Mouse (Mus musculus) midbrain, embryonic 12.5 days (tissue): ENCODE data around the gene Npcd. TPM values are rescaled to one million over a fixed set of nuclear protein-coding genes. Genes with fewer than 3 reads are reported as not detected.

Source experiments
- ATAC-seq: fragments of 200-750 bp; cut with Nextera tagmentation; 2 replicates; pipeline ENCODE4 v1.8.0; 2017; ENCODE audit warnings: low read depth, moderate TSS enrichment, moderate library complexity; ENCODE audit not compliant: low FRiP score
- H3K27ac ChIP-seq: fragments of 300-500 bp; sonication (generic); replicated peaks from 2 replicates; pipeline ENCODE4 v1.5.1; 2016; ENCODE audit warnings: mild to moderate bottlenecking
- H3K27me3 ChIP-seq: fragments of 300-500 bp; sonication (generic); 2 replicates; pipeline ENCODE4 v1.6.1; 2016; ENCODE audit warnings: mild to moderate bottlenecking
- H3K36me3 ChIP-seq: fragments of 300-500 bp; sonication (generic); 2 replicates; pipeline ENCODE4 v1.6.1; 2016
- H3K4me1 ChIP-seq: fragments of 300-500 bp; sonication (generic); 2 replicates; pipeline ENCODE4 v1.6.1; 2016
- H3K4me2 ChIP-seq: fragments of 300-500 bp; sonication (generic); replicated peaks from 2 replicates; pipeline ENCODE4 v1.6.1; 2016; ENCODE audit warnings: mild to moderate bottlenecking, moderate library complexity
- H3K4me3 ChIP-seq: fragments of 300-500 bp; sonication (generic); 2 replicates; pipeline ENCODE4 v1.5.1; 2016; ENCODE audit warnings: mild to moderate bottlenecking
- H3K9ac ChIP-seq: fragments of 300-500 bp; sonication (generic); replicated peaks from 2 replicates; pipeline ENCODE4 v1.6.1; 2016; ENCODE audit warnings: mild to moderate bottlenecking, moderate library complexity
- H3K9me3 ChIP-seq: fragments of 300-500 bp; sonication (generic); 2 replicates; pipeline ENCODE4 v1.6.1; 2016; ENCODE audit warnings: mild to moderate bottlenecking
- WGBS: fragments of 180-500 bp; shearing (Covaris S2); methylation state at CpG from one replicate; pipeline ENCODE4 v1.1.7; 2016; 5-methylcytosine and 5-hydroxymethylcytosine counted together
- polyA plus RNA-seq: library from polyadenylated mRNA; unstranded; fragments of >200 nt; fragmentation: Nextera tagmentation; extraction: Ambion mirVana; gene quantifications from 2 replicates; pipeline ENCODE4 v1.2.1, GENCODE M21; 2016

The Npcd gene
- polyA plus RNA-seq, 1 experiment from 2014 or later, result 0.45 TPM

GRCm38 (mm10) chr15:79810997-79811396 lies 23.0 kb downstream of the Npcd start:
- no peak for ATAC-seq
- 70% methylated on average over 4 of the region's 4 CpGs for WGBS
- no peaks in the 10 kb centered on the region for H3K36me3 ChIP-seq
- no peaks in the 10 kb centered on the region for H3K9me3 ChIP-seq
- no peak overlapping the region for H3K27ac ChIP-seq
- H3K4me3 ChIP-seq, result no peak overlapping the region
- peaks cover 65% of the 10 kb centered on the region for H3K27me3 ChIP-seq
- no peak overlapping the region for H3K9ac ChIP-seq
- no peak overlapping the region for H3K4me2 ChIP-seq
- peaks cover 11% of the 10 kb centered on the region; the same call in 1 of the 2 replicates for H3K4me1 ChIP-seq

GRCm38 (mm10) chr15:79810061-79810460 lies 24.0 kb downstream of the Npcd start:
- ATAC-seq, result no peak
- no peaks in the 10 kb centered on the region for H3K36me3 ChIP-seq
- H3K4me1 ChIP-seq, result peaks cover 3% of the 10 kb centered on the region; the same call in 1 of the 2 replicates
- H3K4me3 ChIP-seq, result no peak overlapping the region
- H3K4me2 ChIP-seq, result no peak overlapping the region
- 57% methylated on average over 3 of the region's 3 CpGs for WGBS
- H3K9ac ChIP-seq, result no peak overlapping the region
- peaks cover 74% of the 10 kb centered on the region for H3K27me3 ChIP-seq
- no peaks in the 10 kb centered on the region for H3K9me3 ChIP-seq
- H3K27ac ChIP-seq, result no peak overlapping the region

- Histone ChIP-seq H3K36me3 (no peaks in the 10 kb centered on the region), H3K27ac (no peak overlapping the region), H3K4me2 (no peak overlapping the region), H3K9me3 (no peaks in the 10 kb centered on the region), H3K9ac (no peak overlapping the region), H3K4me1 (peaks cover 10% of the 10 kb centered on the region), H3K27me3 (peaks cover 79% of the 10 kb centered on the region), H3K4me3 (no peak overlapping the region)
- ATAC-seq, result no peak
- 59% methylated on average over 5 of the region's 5 CpGs for WGBS
Measured at GRCm38 (mm10) chr15:79808658-79809057, 25.4 kb downstream of the Npcd start.

GRCm38 (mm10) chr15:79808114-79808513 lies 25.9 kb downstream of the Npcd start:
- ATAC-seq, result no peak
- no peak overlapping the region for H3K4me2 ChIP-seq
- H3K36me3 ChIP-seq, result no peaks in the 10 kb centered on the region
- H3K27me3 ChIP-seq, result peaks cover 84% of the 10 kb centered on the region
- H3K4me1 ChIP-seq, result peaks cover 15% of the 10 kb centered on the region
- no peak overlapping the region for H3K27ac ChIP-seq
- no peak overlapping the region for H3K9ac ChIP-seq
- no peaks in the 10 kb centered on the region for H3K9me3 ChIP-seq
- WGBS, result 32% methylated on average over 5 of the region's 5 CpGs
- no peak overlapping the region for H3K4me3 ChIP-seq

GRCm38 (mm10) chr15:79807050-79807449 lies 27.0 kb downstream of the Npcd start:
- Histone ChIP-seq H3K4me3 (no peak overlapping the region), H3K36me3 (no peaks in the 10 kb centered on the region), H3K4me1 (peaks cover 15% of the 10 kb centered on the region), H3K27me3 (peaks cover 91% of the 10 kb centered on the region), H3K9me3 (no peaks in the 10 kb centered on the region), H3K9ac (no peak overlapping the region), H3K4me2 (no peak overlapping the region), H3K27ac (no peak overlapping the region)
- no peak for ATAC-seq
- WGBS, result 59% methylated on average over 1 of the region's 1 CpGs

GRCm38 (mm10) chr15:79805246-79805645 lies 28.8 kb downstream of the Npcd start:
- H3K27ac ChIP-seq, result peak overlapping the region; percentile 75; the same call in 1 of the 2 replicates
- peak overlapping the region; percentile 64 for H3K4me3 ChIP-seq
- H3K9ac ChIP-seq, result peak overlapping the region; percentile 72; the same call in 1 of the 2 replicates
- H3K9me3 ChIP-seq, result no peaks in the 10 kb centered on the region
- H3K36me3 ChIP-seq, result no peaks in the 10 kb centered on the region
- H3K27me3 ChIP-seq, result peaks cover 91% of the 10 kb centered on the region
- H3K4me2 ChIP-seq, result peak overlapping the region; percentile 73
- peaks cover 15% of the 10 kb centered on the region for H3K4me1 ChIP-seq
- ATAC-seq, result no peak
- 23% methylated on average over 8 of the region's 8 CpGs for whole genome bisulfite sequencing

GRCm38 (mm10) chr15:79804352-79805071 lies 29.5 kb downstream of the Npcd start, which contains the start of gene Nptxr:
Nptxr (minus strand) TSS chr15:79804766.
- H3K4me3 ChIP-seq, result peak within 1 kb of the TSS; percentile 64
- under 1% methylated on average over 56 of the region's 91 CpGs for WGBS
- H3K9me3 ChIP-seq, result no peaks in the 10 kb centered on the region
- ATAC-seq, result peak; percentile 83
- peaks cover 15% of the 10 kb centered on the region for H3K4me1 ChIP-seq
- H3K36me3 ChIP-seq, result no peaks in the 10 kb centered on the region
- peak within 1 kb of the TSS; percentile 72 for H3K9ac ChIP-seq
- peak within 1 kb of the TSS; percentile 75 for H3K27ac ChIP-seq
- H3K4me2 ChIP-seq, result peak within 1 kb of the TSS; percentile 73
- peaks cover 84% of the 10 kb centered on the region for H3K27me3 ChIP-seq

- 4% methylated on average over 81 of the region's 81 CpGs for WGBS
- H3K9me3 ChIP-seq, result no peaks in the 10 kb centered on the region
- H3K4me3 ChIP-seq, result peak overlapping the region; percentile 64
- peak overlapping the region; percentile 73 for H3K4me2 ChIP-seq
- H3K36me3 ChIP-seq, result no peaks in the 10 kb centered on the region
- peaks cover 15% of the 10 kb centered on the region for H3K4me1 ChIP-seq
- peaks cover 76% of the 10 kb centered on the region for H3K27me3 ChIP-seq
- peak overlapping the region; percentile 75 for H3K27ac ChIP-seq
- ATAC-seq, result peak; percentile 65
- peak overlapping the region; percentile 72 for H3K9ac ChIP-seq
Measured at GRCm38 (mm10) chr15:79803533-79804351, 30.3 kb downstream of the Npcd start.

- no peaks in the 10 kb centered on the region for H3K36me3 ChIP-seq
- H3K4me2 ChIP-seq, result no peak overlapping the region
- 67% methylated on average over 4 of the region's 4 CpGs for WGBS
- H3K4me1 ChIP-seq, result peaks cover 15% of the 10 kb centered on the region
- H3K9ac ChIP-seq, result no peak overlapping the region
- no peak for ATAC-seq
- no peaks in the 10 kb centered on the region for H3K9me3 ChIP-seq
- H3K4me3 ChIP-seq, result no peak overlapping the region
- H3K27ac ChIP-seq, result no peak overlapping the region
- H3K27me3 ChIP-seq, result peaks cover 68% of the 10 kb centered on the region
Measured at GRCm38 (mm10) chr15:79802304-79802703, 31.7 kb downstream of the Npcd start.

- Histone ChIP-seq H3K27me3 (peaks cover 61% of the 10 kb centered on the region), H3K9me3 (no peaks in the 10 kb centered on the region), H3K4me2 (no peak overlapping the region), H3K4me3 (no peak overlapping the region), H3K4me1 (peaks cover 15% of the 10 kb centered on the region), H3K27ac (no peak overlapping the region), H3K9ac (no peak overlapping the region), H3K36me3 (no peaks in the 10 kb centered on the region)
- 64% methylated on average over 2 of the region's 2 CpGs for WGBS
- no peak for ATAC-seq
Measured at GRCm38 (mm10) chr15:79801646-79802045, 32.4 kb downstream of the Npcd start.

- Histone ChIP-seq H3K4me2 (no peak overlapping the region), H3K9ac (0 out of 2 replicates have a peak overlapping the region, but pooled peaks have one; percentile 28), H3K4me3 (no peak overlapping the region), H3K27ac (no peak overlapping the region), H3K36me3 (no peaks in the 10 kb centered on the region), H3K9me3 (no peaks in the 10 kb centered on the region), H3K27me3 (peaks cover 52% of the 10 kb centered on the region), H3K4me1 (peaks cover 15% of the 10 kb centered on the region)
- ATAC-seq, result no peak
- WGBS, result 68% methylated on average over 11 of the region's 11 CpGs
Measured at GRCm38 (mm10) chr15:79800701-79801100, 33.3 kb downstream of the Npcd start.

- no peak for ATAC-seq
- Histone ChIP-seq H3K4me1 (peaks cover 4% of the 10 kb centered on the region; the same call in 1 of the 2 replicates), H3K27me3 (peaks cover 44% of the 10 kb centered on the region), H3K4me2 (no peak overlapping the region), H3K9ac (no peak overlapping the region), H3K4me3 (no peak overlapping the region), H3K36me3 (no peaks in the 10 kb centered on the region), H3K9me3 (no peaks in the 10 kb centered on the region), H3K27ac (no peak overlapping the region)
- 86% methylated on average over 10 of the region's 10 CpGs for WGBS
Measured at GRCm38 (mm10) chr15:79798591-79798990, 35.4 kb downstream of the Npcd start.
